Comparison of ENCODE assay signal across 8 mouse cellular contexts in the genomic region with DNA sequence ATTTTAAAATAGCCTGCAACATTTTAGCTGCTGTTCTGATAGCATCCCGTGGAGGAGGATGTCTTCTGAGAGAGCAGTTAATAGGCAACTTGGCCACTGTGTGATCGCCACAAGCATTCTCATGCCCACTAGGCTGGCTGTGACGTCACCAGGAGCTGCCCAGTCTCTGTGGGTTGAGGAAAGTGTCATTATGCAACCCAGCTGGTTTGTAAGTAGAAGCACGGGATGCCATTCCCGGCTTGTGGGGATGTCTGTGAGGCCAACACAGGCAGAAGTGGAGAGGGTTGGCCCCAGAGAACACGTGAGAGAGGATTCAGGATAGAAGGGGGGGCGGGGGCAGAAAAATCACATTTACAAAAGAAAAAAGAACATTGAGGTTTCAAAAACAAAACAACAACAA.
A peak's percentile ranks its signal among the peaks of the same experiment; 100 is the strongest.
DNase-seq lines count a peak whose midpoint lies in the region; ATAC-seq and TF ChIP-seq lines count a peak whose summit lies in the region.

No protein-coding gene starts in this region.

- H3K9ac ChIP-seq in heart, adult 2 months (ENCODE audit: low read depth, low read length), result no peak overlapping the region
- H3K9ac ChIP-seq in lung, embryonic 14.5 days, result peak overlapping the region; percentile 9; the same call in 1 of the 2 replicates

- intact Hi-C loops in heart, adult 2 months (cut with DNase I), result loop anchor here (2.0 to 5.0 kb wide), 2 partner anchors 26 to 40 kb away; no protein-coding TSS in a partner anchor

- H3K79me2 ChIP-seq in heart, adult 2 months (replicated peaks; ENCODE audit: control insufficient read depth, insufficient read depth, low read length), result no peaks in the 10 kb centered on the region

- no peak for ATAC-seq in lung, embryonic 14.5 days (ENCODE audit: insufficient read depth)

- no peaks in the 10 kb centered on the region for H3K36me3 ChIP-seq in heart, adult 2 months (ENCODE audit: control insufficient read depth, insufficient read depth, low read length)
- H3K36me3 ChIP-seq in lung, embryonic 14.5 days (ENCODE audit: insufficient read depth), result no peaks in the 10 kb centered on the region

- no peak overlapping the region for H3K4me3 ChIP-seq in heart, adult 2 months
- H3K4me3 ChIP-seq in lung, embryonic 14.5 days (ENCODE audit: low read depth, low read length), result no peak overlapping the region

- DNase-seq in urinary bladder, postnatal 14 days (ENCODE audit: low spot score), result peak; percentile 22
- DNase-seq in urinary bladder, postnatal 25 days (ENCODE audit: low spot score), result no peak
- DNase-seq in heart, adult 2 months, result peak; percentile 61 to 73
- peak; percentile 70 to 80 for DNase-seq in kidney, postnatal 25 days
- DNase-seq in lung, embryonic 14.5 days, result peak; percentile 65
- DNase-seq in thymus, postnatal 36 days, result no peak
- no peak for DNase-seq in yolk sac, embryonic 10.5 days (ENCODE audit: low spot score)
- DNase-seq in T-cell, adult 2 months (ENCODE audit: low spot score), result no peak

- H3K4me1 ChIP-seq in heart, adult 2 months (ENCODE audit: control insufficient read depth, insufficient read depth, low read length), result peaks cover 14% of the 10 kb centered on the region
- H3K4me1 ChIP-seq in lung, embryonic 14.5 days (ENCODE audit: insufficient read depth), result peaks cover 23% of the 10 kb centered on the region

- H3K9me3 ChIP-seq in lung, embryonic 14.5 days (ENCODE audit: low read depth, low read length), result no peaks in the 10 kb centered on the region

- no peaks in the 10 kb centered on the region for H3K27me3 ChIP-seq in heart, adult 2 months (ENCODE audit: control insufficient read depth, insufficient read depth, low read length)
- no peaks in the 10 kb centered on the region for H3K27me3 ChIP-seq in lung, embryonic 14.5 days (ENCODE audit: insufficient read depth, low read length)

- TF ChIP-seq CTCF in heart, adult 2 months (IDR thresholded peaks at IDR 0.05), result no peak
- TF ChIP-seq CTCF in lung, embryonic 14.5 days (IDR thresholded peaks at IDR 0.05; ENCODE audit: low read depth), result no peak

- peak; percentile 81; the same call in 1 of the 2 replicates for TF ChIP-seq EP300 in heart, adult 2 months (IDR thresholded peaks at IDR 0.05; ENCODE audit: insufficient read depth, low read depth, low read length)

- H3K27ac ChIP-seq in heart, adult 2 months, result peak overlapping the region; percentile 70
- 0 out of 2 replicates have a peak overlapping the region, but pooled peaks have one; percentile 33 for H3K27ac ChIP-seq in lung, embryonic 14.5 days (ENCODE audit: low read depth)

- no peak for TF ChIP-seq POLR2A in heart, adult 2 months (IDR thresholded peaks at IDR 0.05; ENCODE audit: insufficient read depth, low read depth, low read length)

- 24% methylated on average over 7 of the region's 7 CpGs for whole genome bisulfite sequencing in heart, adult 2 months
- 32% methylated on average over 7 of the region's 7 CpGs for WGBS in lung, embryonic 14.5 days

- H3K4me2 ChIP-seq in lung, embryonic 14.5 days, result no peak overlapping the region

Comparison
In these comparisons a context has a peak if more than half of its experiments do, and no peak if none do; other contexts are left out.
1. DNase-seq: peak in urinary bladder, postnatal 14 days (single experiment), heart, adult 2 months (2 of 2), kidney, postnatal 25 days (2 of 2) and lung, embryonic 14.5 days (single experiment); none in urinary bladder, postnatal 25 days (single experiment), thymus, postnatal 36 days (0 of 2), yolk sac, embryonic 10.5 days (single experiment) and T-cell, adult 2 months (single experiment).